Mouse (Mus musculus): ENCODE results near the gene Gusb.

DNA sequence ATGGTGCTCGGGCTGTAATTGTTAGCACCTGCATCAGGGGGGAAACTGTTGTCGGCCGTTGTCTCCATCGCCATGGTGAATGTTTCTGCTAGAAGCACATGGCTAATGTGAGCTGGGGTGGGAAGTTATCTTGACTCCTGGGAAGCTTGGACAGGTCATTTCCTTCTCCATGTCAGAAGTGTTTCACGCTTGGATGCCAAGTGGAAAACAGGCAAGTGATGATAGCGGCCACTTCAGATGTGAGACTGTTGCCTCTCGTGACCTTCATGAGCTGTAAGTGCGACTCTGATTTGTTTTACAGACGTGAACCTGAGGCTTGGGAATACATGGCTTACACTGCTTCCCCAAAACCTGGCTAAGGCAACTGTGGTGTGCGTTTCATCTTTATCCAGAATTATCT is 43.7 kb upstream of the Gusb start:
- TF ChIP-seq POLR2A (IDR thresholded peaks at IDR 0.05; ENCODE audit: borderline replicate concordance, extremely low read depth, insufficient read depth, insufficient read length, poor library complexity, severe bottlenecking), result no peak
- no peak for TF ChIP-seq CTCF (IDR thresholded peaks at IDR 0.05; ENCODE audit: borderline replicate concordance, extremely low read depth, insufficient read depth, insufficient read length)
